Mouse (Mus musculus): ENCODE results near the gene Mical2.

GRCm38 (mm10) chr7:112280474-112280873, 54.8 kb downstream of the Mical2 start:
- TF ChIP-seq GATA1 (IDR thresholded peaks at IDR 0.05; ENCODE audit: low read length) (no peak), TAL1 (IDR thresholded peaks at IDR 0.05; ENCODE audit: low read length) (no peak)

All from erythroblast, embryonic 14.5 days (primary cell).